Mouse (Mus musculus) neutrophil, adult 83 days (primary cell): ENCODE results near the gene Mgme1. TPM values are rescaled to one million over a fixed set of nuclear protein-coding genes. Genes with fewer than 3 reads are reported as not detected.

Experiments
- total RNA-seq, 2 experiments: library from RNA; stranded (reverse); gene quantifications; one replicate each; pipeline ENCODE4 v1.2.4; 2023

The Mgme1 gene
- total RNA-seq, result 1 to 10 TPM; 4.8 to 5.6 TPM

GRCm38 (mm10) chr2:144270507-144271420 is at the start of gene Mgme1, which contains the start of gene Snx5:
Gene Mgme1 (plus strand): TSS chr2:144270663.
Gene Snx5 (minus strand): TSS chr2:144270906.

Other genes with a start within 250 kb of the Mgme1 start
- not detected for gene Banf2, start 237.6 kb upstream of the Mgme1 start, total RNA-seq
- gene Snx5, start 243 bp downstream of the Mgme1 start, total RNA-seq, result 100 to 1,000 TPM in 1 of 2 experiments, 10 to 100 TPM in 1; 96.9 to 107 TPM
- not detected for gene Ovol2, start 61.5 kb downstream of the Mgme1 start, total RNA-seq
- gene Kat14, start 98.3 kb downstream of the Mgme1 start, total RNA-seq, result 10 to 100 TPM; 18.5 to 18.7 TPM
- 1 to 10 TPM; 3.7 to 4.5 TPM for gene Pet117, start 98.3 kb downstream of the Mgme1 start, total RNA-seq